Mouse (Mus musculus): ENCODE results near the gene Fam192a.

Gene Fam192a

GRCm38 (mm10) chr8:94601607-94602385, at the start of gene Fam192a, which contains the start of gene Rspry1:
Gene Fam192a, minus strand, starts transcription at chr8:94601997.
Gene Rspry1, plus strand, starts transcription at chr8:94601937.
- DNase-seq (ENCODE audit: low read depth, low spot score): peak; percentile 100

- no peak for DNase-seq (ENCODE audit: low read depth, low spot score)
Measured at GRCm38 (mm10) chr8:94649496-94649895, 47.7 kb upstream of the Fam192a start.

DNA sequence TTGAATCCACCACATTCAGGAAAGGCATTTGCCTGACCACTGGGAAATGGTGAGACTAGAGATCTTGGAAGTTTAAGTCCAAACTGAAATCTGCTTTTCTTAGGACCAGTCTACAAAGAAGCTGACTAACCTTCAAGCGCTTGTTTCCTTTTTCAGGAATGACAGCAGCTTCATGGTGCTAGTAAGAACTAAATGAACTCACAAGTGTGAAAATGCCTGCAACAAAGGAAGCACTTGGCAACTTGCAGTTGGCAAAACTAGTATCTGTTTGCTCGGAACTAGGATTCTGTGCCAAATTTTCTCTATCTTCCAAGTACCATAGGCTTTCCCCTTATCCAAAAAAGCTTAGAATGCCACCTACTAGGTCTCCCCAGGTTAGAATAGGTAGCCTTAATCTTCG, 44.4 kb upstream of the Fam192a start:
- DNase-seq (ENCODE audit: low read depth, low spot score): no peak

GRCm38 (mm10) chr8:94645202-94645601, 43.4 kb upstream of the Fam192a start:
- DNase-seq (ENCODE audit: low read depth, low spot score): no peak

DNA sequence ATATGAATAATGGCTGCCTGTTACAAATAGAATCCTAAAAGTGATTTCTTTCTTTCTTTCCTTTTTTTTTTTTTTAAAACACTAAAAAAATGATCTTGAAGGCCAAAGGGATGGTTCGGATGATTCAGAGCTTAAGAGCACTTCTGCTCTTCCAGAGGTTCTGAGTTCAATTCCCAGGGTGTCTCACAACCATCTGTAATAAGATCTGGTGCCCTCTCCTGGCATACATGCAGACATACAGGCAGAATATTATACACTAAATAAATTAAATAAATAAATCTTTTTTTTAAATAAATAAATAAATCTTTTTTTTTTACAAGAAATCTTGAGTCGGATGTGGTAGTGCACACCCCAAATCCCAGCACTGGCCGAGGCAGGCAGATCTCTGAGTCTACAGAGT, 40.1 kb upstream of the Fam192a start:
- no peak for DNase-seq (ENCODE audit: low read depth, low spot score)

DNA sequence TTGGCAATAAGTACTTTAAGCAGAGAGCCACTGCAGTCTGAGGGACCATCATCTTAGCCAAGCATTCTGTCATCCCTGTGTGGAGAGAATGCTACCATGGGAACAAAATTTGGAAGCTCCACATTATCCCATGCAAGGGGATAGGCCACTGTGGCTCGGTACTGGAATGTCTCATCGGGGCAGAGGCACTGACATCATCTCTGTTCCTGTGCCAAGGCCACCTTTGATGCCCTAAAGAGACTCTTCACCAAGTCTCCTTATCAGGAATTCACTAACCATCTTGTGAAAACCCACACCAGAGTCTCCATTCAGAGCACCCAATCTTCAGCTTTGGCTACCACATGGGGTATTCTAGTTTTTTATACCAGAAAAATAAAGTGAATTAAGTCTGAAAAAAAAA, 39.4 kb upstream of the Fam192a start:
- no peak for DNase-seq (ENCODE audit: low read depth, low spot score)

DNA sequence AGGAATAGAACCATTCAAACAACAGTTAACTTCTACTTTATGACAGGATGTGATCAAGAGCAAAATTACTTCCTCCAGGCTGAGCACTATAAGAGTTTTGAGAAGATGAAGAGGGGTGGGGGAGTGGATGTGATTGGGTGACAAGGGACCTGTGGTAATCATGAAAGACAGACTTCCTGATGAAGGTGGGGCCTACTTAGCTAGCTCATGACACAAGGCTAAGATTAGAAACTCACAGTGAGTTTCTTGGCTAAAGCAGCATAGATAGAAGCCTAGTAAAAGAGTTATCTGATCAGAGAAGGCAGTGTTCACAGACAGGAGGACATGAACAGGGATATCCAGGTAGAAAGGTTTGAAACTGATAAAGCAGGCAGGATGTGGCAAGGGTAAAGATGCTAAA, 32.4 kb upstream of the Fam192a start:
- DNase-seq (ENCODE audit: low read depth, low spot score): no peak

- DNase-seq (ENCODE audit: low read depth, low spot score): no peak
Measured at GRCm38 (mm10) chr8:94633564-94634194, 31.9 kb upstream of the Fam192a start.

DNA sequence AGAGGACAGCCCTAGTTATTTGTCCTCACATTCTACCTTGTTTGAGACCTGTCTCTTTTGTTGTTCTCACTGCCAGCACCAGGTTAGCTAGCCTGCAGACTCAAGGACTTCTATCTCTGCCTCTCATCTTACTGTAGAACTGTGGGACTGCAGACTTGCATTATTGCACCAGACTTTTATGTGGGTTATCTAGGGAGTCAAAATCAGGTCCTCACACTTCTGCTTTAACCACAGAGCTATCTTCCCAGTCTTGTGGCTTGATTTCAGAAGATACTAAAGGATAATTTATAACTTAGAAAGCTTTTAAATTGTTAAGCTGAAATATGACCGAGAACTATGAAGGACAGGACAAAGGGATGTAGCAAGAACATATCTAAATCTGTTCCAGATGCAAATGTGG, 23.1 kb upstream of the Fam192a start:
- DNase-seq (ENCODE audit: low read depth, low spot score): no peak

DNA sequence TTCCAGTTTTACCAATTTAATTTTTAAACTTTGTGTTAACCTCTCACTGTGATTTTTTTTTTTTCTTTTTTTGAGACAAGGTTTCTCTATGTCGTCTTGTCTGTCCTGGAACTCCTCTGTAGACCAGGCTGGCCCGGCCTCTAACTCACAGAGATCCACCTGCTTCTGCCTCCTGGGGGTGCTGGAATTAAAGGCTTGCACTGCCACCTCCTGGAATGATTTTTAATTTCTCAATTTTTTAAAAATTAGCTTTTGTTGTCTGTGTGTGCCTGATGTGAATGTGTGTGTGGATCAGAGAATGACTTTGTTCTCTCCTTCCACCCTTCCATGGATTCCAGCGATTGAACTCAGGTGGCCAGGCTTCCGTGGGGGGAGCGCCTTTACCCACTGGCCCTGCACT, 5.3 kb upstream of the Fam192a start:
- DNase-seq (ENCODE audit: low read depth, low spot score): no peak

- DNase-seq (ENCODE audit: low read depth, low spot score): no peak
Measured at GRCm38 (mm10) chr8:94604030-94604429, 2.2 kb upstream of the Fam192a start.

DNA sequence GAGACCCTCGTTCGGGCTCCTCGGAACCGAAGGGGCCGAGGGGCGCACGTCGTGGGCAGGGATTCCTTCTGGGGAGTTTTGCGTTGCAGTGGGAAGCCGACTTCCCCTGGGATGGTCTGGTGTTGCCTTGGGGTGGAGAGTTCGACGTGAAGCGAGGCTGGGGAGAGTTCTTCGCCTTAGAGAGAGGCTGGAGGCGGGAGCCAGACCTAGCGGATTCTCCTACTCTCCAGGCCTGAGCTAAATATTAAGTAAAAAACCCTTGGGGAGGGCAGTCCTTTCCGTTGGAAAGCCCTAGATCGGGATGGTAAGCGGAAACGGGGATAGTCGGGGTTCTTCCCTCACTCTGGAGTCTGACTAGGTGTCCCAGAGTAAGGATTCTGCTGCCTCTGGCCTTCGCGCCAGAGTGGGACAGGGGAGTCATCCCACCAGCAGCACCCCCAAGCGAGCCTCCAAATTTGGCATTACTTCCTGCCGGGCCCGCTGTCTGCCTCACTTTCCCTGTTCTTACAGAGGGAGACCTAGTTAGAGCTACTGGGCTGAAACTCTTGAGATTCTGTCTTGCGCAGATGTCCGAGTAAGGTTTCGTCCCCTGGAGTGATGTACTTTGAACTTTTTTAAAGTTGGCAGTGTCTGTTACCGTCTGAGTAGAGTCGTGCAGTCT, 804 bp upstream of the Fam192a start:
- peak; percentile 3 for DNase-seq (ENCODE audit: low read depth, low spot score)

GRCm38 (mm10) chr8:94601034-94601606, 677 bp downstream of the Fam192a start:
- no peak for DNase-seq (ENCODE audit: low read depth, low spot score)

- DNase-seq (ENCODE audit: low read depth, low spot score): no peak
Measured at GRCm38 (mm10) chr8:94600478-94600877, 1.3 kb downstream of the Fam192a start.

GRCm38 (mm10) chr8:94594211-94594610, 7.6 kb downstream of the Fam192a start:
- DNase-seq (ENCODE audit: low read depth, low spot score): no peak

GRCm38 (mm10) chr8:94591691-94592090, 10.1 kb downstream of the Fam192a start:
- no peak for DNase-seq (ENCODE audit: low read depth, low spot score)

GRCm38 (mm10) chr8:94584238-94584817, 17.5 kb downstream of the Fam192a start:
- peak; percentile 10 for DNase-seq (ENCODE audit: low read depth, low spot score)

DNA sequence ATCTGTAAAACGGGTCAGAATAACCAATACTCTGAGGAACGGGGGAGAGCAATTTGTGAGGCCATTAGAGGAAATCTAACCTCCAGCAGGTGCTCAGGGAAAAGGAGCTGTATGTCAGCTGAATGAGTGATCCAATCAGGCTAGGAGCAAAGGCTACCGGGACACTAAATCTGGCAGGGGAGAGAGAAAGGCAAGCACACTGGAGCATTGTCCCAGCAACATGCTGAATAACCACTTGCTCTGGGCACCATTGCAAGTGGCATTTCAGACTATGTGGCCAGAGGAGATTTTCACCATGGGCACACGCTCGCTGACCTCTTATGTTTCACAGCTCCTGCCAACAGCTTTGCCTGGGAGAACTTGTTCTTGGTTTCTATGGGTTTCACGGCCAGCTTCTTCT, 19.2 kb downstream of the Fam192a start:
- DNase-seq (ENCODE audit: low read depth, low spot score): no peak

DNA sequence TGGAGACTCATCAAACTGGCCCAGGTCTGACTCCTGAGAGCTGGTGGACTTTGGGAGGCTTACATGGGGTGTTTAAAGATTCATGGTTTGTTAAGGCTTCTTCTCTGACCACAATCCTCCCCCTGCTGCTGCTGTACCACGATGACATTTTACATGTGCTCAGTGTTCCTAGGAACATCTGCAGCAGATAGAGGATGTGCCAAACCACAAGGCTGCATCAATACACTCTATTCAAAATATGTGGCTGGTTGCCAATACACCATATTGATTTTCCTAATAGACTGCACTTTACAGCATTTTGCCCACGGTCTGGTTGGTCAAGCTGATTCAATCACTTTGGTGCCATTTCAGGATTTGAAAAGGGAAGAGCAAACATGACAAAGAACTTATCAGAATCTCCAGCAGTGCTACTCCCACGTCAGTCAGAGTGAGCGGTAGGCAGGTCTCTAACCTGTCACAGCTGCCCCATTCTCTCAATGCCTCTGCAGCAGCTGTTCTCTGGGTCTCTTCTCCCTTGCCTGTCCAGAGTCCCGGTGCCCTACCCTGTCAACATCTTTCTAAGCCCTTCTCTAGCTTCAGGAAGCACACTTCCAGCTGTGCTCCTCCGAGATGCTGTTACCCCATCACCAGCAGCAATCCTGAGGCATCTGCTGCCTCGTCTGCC, 19.8 kb downstream of the Fam192a start:
- DNase-seq (ENCODE audit: low read depth, low spot score): no peak

DNA sequence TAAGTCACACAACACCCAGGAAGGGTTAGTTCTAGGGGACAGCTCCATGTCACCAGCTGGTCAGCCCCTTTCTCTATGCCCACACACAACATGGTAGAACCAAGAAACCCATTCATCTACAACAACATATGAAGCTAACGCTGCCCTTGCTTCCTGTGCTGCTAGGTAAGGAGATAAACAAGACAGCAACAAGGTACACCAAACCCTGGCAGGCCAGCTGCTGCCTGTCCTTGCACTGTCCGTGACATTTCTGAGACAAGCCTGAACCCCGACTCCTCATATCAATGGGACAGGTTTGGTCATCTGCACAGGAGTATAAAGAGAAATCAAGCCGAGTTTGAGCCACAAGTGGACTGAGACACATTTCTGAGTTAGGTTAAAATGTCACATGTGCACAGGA, 26.6 kb downstream of the Fam192a start:
- DNase-seq (ENCODE audit: low read depth, low spot score): no peak

DNA sequence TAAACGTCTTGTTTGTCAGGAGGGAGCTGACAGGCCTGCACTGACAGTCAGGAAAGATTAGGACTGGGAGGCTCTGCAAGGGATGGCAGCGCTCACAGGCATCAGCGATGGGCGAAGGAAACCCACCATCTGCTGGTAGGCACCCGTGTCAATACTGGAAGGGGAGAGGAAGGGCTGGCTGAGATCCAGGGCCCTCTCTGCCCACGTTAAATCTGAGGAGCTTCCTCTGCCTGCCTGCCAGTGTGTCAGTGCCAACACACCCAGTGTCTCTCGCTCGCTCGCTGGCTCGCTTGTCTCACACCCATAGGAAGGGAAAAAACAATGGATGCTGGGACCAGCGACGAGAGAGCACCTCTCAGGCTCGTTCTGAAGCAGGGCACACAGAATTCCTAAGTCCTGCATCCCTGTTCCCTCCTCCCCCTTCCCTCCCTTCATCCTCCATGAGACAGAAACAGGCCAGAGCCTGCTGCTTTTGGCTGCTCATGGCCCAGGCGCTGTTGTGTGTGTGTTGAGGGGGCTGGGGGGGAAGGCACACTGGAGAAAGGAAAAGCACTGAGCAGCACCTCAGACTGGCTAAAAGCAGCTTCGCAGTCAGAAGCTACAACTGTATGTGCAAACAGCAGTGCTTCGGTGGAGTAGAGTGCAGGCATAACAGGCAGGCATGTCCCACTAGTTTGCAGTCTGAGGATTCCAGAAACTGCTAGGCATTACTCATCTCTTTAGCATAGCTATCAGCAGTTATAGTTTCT, 27.5 kb downstream of the Fam192a start:
- no peak for DNase-seq (ENCODE audit: low read depth, low spot score)

Data from forelimb bud, embryonic 11.5 days (tissue).